Mouse (Mus musculus) B cell, adult 62 days (primary cell): ENCODE results near the gene Zbtb3. TPM values are rescaled to one million over a fixed set of nuclear protein-coding genes. Genes with fewer than 3 reads are reported as not detected.

Experiments used
- total RNA-seq: library from RNA; stranded (reverse); gene quantifications from 4 replicates; pipeline ENCODE4 v1.2.4, GENCODE M21; 2023

Zbtb3 gene
- 1.3 to 2.0 TPM (median 1.6 TPM) in 4 replicates for total RNA-seq

DNA sequence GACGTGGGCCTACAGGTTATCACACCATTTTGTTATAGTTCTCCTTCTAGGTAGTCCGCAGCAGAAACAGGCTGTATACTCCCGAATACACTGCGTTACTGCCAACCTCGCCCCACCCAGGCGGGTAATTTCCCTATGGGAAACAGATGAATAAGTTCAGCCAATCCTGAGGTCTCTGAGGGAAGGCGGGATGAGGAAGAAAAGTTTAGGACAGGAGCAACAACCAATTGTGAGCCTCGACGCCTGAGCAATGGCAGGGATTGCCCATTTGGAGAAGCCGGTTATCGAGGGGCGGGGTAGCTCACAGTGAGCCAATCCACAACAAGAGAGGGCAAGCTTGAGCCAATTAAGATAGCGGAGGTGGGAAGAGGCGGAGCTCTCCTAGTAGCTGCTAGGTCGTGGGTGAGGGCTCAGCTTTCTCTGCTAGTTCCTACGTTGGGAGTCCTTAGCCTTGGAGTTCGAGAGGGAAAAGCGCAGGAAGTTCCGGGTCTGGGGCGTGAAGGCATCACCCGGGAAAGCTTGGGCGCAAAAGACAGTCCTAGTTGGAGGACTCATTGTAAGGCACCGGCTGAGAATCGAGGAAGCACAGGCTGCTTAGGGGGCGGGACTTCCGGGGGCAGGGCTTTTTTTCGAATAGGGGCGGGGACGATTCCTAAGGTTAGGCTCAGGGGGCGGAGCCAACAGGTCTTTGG lies at the start of gene Zbtb3:
TSS of gene Zbtb3 (plus strand) at position 426 of the 692 bp plus-strand sequence.

DNA sequence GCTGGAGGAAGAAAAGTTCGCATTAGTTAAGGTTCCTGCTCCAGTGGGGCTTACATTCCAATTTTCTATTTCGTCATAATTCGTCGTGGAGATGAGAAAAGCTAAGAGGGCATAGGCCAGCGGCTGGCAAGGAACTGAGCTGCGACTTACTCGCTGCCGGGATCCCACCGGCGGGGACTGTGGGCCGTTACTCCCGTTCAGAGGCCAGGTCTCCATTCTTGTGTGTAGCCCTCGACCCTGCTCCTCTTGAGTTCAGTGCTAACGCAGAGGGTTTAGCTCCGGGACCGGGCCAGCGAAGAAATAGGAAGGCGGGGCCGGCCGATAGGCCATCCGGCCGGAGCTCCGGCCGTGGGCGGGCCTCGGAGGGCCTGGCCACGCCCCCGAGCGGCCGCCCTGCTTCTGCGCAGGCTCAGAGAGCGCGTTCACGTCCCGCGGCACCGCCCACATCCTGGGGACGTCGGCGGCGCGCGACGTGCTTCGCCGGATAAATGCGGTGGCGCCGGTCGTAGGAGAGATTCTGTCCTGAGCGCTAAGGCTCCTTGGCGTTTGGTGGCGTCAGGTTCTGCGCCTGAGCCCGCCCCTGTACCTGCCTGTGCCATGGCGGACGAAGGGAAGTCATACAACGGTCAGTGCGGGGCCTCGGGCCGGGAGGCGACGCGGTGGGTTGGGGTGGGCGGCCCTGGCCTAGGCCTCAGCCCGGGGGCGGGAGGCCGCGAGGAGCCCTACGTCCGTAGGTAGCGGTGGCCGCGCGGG lies 45.5 kb upstream of the Zbtb3 start, which contains the start of gene Nxf1:
TSS of gene Nxf1 (plus strand) at position 439 of the 753 bp plus-strand sequence.

GRCm38 (mm10) chr19:8770567-8771270 lies 31.6 kb upstream of the Zbtb3 start, which contains the start of gene Tmem223:
TSS of gene Tmem223 (plus strand) at chr19:8770996.

DNA sequence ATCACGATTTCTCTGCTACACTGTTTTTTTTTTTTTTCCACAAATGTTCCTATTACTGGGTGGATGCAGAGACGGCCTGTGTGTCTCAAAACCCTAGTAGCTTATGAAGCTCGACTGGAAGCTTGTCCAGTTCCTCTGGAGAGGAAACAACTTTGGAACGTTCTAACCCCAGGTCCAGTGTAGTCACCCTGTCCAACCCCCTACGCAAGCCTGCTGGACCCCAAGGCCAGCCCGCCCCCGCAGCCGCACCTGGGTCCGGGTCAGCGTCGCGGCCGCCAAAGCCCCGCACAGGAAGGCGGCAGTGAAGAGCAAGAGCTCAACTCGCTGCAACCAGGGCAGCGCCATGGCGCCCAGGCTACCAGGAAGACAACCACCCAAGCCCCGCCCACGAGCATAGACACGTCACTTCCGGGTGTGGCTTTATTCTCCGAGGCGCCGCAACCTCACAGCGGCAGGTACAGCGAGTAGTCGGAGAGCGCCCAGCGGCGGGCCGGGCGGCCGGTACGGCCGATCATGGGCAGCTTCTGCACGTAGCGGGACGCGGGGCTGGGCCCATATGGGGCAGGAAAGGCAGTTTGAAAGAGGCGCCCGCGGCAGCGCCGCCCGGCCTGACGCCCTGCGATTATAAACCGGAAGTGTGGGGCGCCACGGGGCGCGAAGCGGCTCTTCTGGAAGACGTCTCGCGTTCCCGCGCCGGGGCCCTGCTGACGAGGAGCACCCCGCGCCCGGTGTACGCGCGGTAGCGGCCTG lies 28.1 kb upstream of the Zbtb3 start, which contains the start of gene Tmem179b:
TSS of gene Tmem179b (minus strand) at position 382 of the 750 bp plus-strand sequence.

GRCm38 (mm10) chr19:8786008-8786781 lies 16.2 kb upstream of the Zbtb3 start, which contains the start of gene Taf6l:
TSS of gene Taf6l (minus strand) at chr19:8786417.

DNA sequence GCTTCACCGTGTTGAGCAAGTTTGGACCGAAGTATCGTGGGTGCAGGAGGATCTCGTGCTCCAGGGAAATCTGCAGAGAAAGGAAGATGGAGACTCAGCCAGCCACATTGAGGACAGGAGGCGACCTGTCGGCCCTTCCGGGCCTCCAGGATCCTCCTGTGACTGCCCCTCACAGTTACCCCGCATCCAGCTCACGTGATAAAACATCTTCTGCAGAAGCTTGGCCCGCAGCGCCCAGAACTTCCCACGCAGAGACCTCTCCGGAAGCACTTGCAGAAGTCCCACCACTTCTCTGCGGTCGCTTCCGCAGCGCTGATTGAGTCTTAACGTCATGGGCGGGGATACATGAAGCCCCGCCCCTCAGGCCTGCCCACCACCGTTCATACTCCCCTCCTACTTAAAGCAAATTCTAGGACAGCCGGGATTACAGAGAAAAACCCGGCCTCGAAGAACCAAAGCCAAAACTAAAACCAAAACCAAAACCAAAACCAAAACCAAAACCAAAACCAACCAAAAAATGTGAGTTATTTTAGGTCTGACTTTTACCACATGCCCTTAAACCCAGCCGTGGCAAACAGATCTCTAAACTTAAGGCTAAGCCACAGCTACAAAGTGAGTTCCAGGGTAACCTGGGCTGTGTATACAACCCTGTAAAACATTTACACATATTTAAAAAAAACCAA lies 4.0 kb upstream of the Zbtb3 start, which contains the start of gene Polr2g:
TSS of gene Polr2g (minus strand) at position 314 of the 683 bp plus-strand sequence.

GRCm38 (mm10) chr19:8818801-8819595 lies 16.6 kb downstream of the Zbtb3 start, which contains the start of gene Ttc9c:
TSS of gene Ttc9c (minus strand) at chr19:8819333.

DNA sequence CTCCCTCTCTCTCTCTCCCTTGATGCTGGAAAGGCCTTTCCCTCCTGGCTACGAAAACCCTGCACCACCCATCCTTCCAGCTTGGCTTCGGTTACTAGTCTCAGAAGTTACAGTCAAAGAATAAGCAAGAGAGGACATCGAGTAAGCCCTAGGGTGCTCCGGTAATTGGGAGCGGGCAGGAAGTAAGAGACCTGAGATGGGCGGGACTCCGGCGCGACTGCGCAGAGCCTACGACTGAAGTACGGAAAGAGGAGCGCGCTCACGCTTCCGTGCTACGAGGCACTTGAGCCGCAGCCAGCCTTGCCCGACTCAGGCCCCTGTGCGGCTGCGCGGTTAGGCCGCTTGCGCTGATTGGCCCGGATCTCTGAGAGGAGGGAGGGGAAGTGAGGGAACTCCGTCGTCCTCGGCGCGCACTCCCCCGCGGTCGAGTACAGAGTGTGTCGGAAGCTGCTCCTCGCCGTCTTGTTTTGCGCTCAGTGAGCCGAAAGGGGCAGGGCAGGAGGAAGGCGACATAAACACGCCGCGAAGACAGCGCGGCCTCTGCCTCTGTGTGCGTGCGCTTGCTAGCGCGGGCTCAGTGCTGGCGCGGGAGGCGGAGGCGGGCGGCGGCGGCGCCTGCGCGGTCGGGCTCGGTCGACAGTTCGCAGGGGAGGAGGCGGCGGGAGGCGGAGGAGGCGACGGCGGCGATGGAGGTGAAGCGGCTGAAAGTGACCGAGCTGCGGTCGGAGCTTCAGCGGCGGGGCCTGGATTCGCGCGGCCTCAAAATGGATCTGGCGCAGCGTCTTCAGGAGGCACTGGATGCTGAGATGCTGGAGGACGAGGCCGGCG lies 17.5 kb downstream of the Zbtb3 start, which contains the start of gene Hnrnpul2:
TSS of gene Hnrnpul2 (plus strand) at position 415 of the 828 bp plus-strand sequence.

GRCm38 (mm10) chr19:8829660-8830059 lies 27.3 kb downstream of the Zbtb3 start, which contains the start of gene AC129217.1:
TSS of gene AC129217.1 (plus strand) at chr19:8829773.

DNA sequence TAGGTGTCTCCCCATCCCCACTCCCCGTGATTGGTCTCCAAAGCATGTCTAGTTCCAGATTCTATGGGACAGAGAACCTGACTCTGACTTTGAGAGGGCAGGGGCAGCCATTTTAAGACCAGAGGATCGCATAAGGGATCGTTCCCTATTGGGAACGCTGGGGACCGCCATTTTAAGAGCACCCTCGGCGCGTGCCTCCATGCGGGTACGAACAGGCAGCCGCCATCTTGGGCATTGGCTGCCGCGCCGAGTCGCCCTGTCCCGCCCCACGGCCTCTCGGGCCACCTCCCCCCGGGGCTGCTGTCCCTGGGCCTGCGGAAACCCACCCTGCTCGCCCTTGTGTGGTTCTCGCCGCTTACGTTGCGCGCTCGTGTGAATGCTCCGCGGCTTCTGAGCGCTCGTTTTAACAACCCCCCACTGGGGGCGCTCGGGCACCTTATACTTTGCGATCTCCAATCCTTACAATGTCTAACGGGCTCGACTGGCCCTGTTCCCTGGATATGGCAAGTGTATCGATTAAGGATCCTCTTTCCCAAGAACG lies 35.0 kb downstream of the Zbtb3 start, which contains the start of gene Bscl2:
TSS of gene Bscl2 (plus strand) at position 217 of the 541 bp plus-strand sequence.

DNA sequence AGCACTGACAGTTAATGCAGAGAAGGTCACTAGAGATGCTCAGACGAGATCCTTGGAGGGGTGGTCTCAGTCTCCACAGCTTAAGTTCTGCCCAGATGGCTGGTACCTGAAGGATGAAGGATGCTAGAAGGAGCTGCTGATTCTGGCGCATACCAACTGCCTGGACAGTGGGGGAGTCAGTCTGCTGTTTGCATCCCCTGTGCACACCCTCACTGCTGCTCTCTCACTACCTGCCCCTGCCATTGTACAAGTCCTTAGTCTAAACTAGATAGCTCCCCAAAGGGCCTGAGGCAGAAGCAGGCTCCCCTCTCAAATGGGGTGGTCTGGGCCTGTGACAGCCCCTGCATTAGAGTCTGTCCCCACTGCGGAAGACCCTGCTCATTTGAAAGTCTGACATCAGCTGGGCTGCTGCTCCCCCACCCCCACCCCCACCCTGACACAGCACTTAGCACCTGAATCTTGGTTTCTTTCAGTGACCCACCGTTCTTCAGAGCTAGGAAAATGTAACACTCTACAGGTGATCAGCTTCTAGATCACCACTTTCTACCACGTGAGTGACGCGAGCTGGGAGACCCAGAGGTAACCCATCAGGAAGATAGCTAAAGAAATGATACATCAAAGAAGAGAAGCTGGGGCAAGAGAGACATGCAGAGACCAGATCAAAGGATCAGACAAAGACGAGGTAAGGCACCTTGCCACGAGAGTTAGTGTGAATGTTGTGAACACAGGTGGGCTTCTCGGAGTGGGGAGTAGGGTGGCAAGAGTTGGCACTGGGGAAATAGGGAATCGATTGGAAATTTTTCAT lies 37.0 kb downstream of the Zbtb3 start, which contains the start of gene Gng3:
TSS of gene Gng3 (minus strand) at position 92 of the 805 bp plus-strand sequence.

GRCm38 (mm10) chr19:8850402-8850901 lies 48.1 kb downstream of the Zbtb3 start, which contains the start of gene Lrrn4cl:
TSS of gene Lrrn4cl (plus strand) at chr19:8850768.

Other genes starting within 250 kb of the Zbtb3 start
- not detected in 4 replicates for gene Slc22a8, start 211.3 kb upstream of the Zbtb3 start, total RNA-seq
- not detected in 4 replicates for gene Slc22a6, start 184.5 kb upstream of the Zbtb3 start, total RNA-seq
- gene Chrm1, start 138.8 kb upstream of the Zbtb3 start, total RNA-seq = not detected in 4 replicates
- gene Slc3a2, start 79.2 kb upstream of the Zbtb3 start, total RNA-seq = 230 to 247 TPM (median 235 TPM) in 4 replicates
- 62.8 to 83.7 TPM (median 79.5 TPM) in 4 replicates for gene Wdr74, start 66.7 kb upstream of the Zbtb3 start, total RNA-seq
- gene 1700092M07Rik, start 61.8 kb upstream of the Zbtb3 start, total RNA-seq = 3.0 to 7.4 TPM (median 4.7 TPM) in 4 replicates
- 237 to 245 TPM (median 241 TPM) in 4 replicates for gene Stx5a, start 61.1 kb upstream of the Zbtb3 start, total RNA-seq
- gene Nxf1, start 45.5 kb upstream of the Zbtb3 start, total RNA-seq = 377 to 393 TPM (median 389 TPM) in 4 replicates
- gene Tmem223, start 31.6 kb upstream of the Zbtb3 start, total RNA-seq = 26.2 to 31.3 TPM (median 28.9 TPM) in 4 replicates
- gene Tmem179b, start 28.1 kb upstream of the Zbtb3 start, total RNA-seq = 63.6 to 73.3 TPM (median 71.5 TPM) in 4 replicates
- gene Taf6l, start 16.1 kb upstream of the Zbtb3 start, total RNA-seq = 20.5 to 27.0 TPM (median 24.5 TPM) in 4 replicates
- gene Polr2g, start 4.0 kb upstream of the Zbtb3 start, total RNA-seq = 58.1 to 65.7 TPM (median 60.7 TPM) in 4 replicates
- gene Ttc9c, start 16.8 kb downstream of the Zbtb3 start, total RNA-seq = 28.9 to 33.7 TPM (median 30.1 TPM) in 4 replicates
- 104 to 114 TPM (median 109 TPM) in 4 replicates for gene Hnrnpul2, start 17.5 kb downstream of the Zbtb3 start, total RNA-seq
- 6.4 to 30.3 TPM (median 16.5 TPM) in 4 replicates for gene AC129217.1, start 27.2 kb downstream of the Zbtb3 start, total RNA-seq
- 45.4 to 52.9 TPM (median 48.9 TPM) in 4 replicates for gene Bscl2, start 34.9 kb downstream of the Zbtb3 start, total RNA-seq
- not detected in 4 replicates for gene Gng3, start 36.6 kb downstream of the Zbtb3 start, total RNA-seq
- gene Lrrn4cl, start 48.2 kb downstream of the Zbtb3 start, total RNA-seq = 0.32 to 0.75 TPM (median 0.51 TPM) in 4 replicates
- 133 to 143 TPM (median 140 TPM) in 4 replicates for gene Ubxn1, start 68.9 kb downstream of the Zbtb3 start, total RNA-seq
- gene Uqcc3, start 78.4 kb downstream of the Zbtb3 start, total RNA-seq = 20.6 to 24.9 TPM (median 22.3 TPM) in 4 replicates
- 5.1 to 16.0 TPM (median 14.2 TPM) in 4 replicates for gene Lbhd1, start 81.2 kb downstream of the Zbtb3 start, total RNA-seq
- gene Gm49403, start 81.4 kb downstream of the Zbtb3 start, total RNA-seq = not detected in 4 replicates
- 32.7 to 40.6 TPM (median 37.3 TPM) in 4 replicates for gene 1810009A15Rik, start 86.3 kb downstream of the Zbtb3 start, total RNA-seq
- gene Gm49416, start 86.4 kb downstream of the Zbtb3 start, total RNA-seq = 4.7 to 5.0 TPM in 2 of 4 replicates, not detected in the others
- gene Ints5, start 90.5 kb downstream of the Zbtb3 start, total RNA-seq = 17.6 to 20.4 TPM (median 19.8 TPM) in 4 replicates
- gene Ganab, start 95.5 kb downstream of the Zbtb3 start, total RNA-seq = 148 to 156 TPM (median 152 TPM) in 4 replicates
- 62.7 to 65.2 TPM (median 64.4 TPM) in 4 replicates for gene B3gat3, start 117.8 kb downstream of the Zbtb3 start, total RNA-seq
- gene Rom1, start 126.8 kb downstream of the Zbtb3 start, total RNA-seq = 4.1 to 5.4 TPM (median 5.0 TPM) in 4 replicates
- 90.1 to 96.3 TPM (median 93.0 TPM) in 4 replicates for gene Eml3, start 127.0 kb downstream of the Zbtb3 start, total RNA-seq
- 193 to 211 TPM (median 196 TPM) in 4 replicates for gene Mta2, start 139.3 kb downstream of the Zbtb3 start, total RNA-seq
- 44.1 to 51.1 TPM (median 47.8 TPM) in 4 replicates for gene Tut1, start 151.3 kb downstream of the Zbtb3 start, total RNA-seq
- 481 to 522 TPM (median 501 TPM) in 4 replicates for gene Eef1g, start 164.5 kb downstream of the Zbtb3 start, total RNA-seq
- gene Ahnak, start 186.7 kb downstream of the Zbtb3 start, total RNA-seq = 135 to 153 TPM (median 149 TPM) in 4 replicates